In the genomic region with DNA sequence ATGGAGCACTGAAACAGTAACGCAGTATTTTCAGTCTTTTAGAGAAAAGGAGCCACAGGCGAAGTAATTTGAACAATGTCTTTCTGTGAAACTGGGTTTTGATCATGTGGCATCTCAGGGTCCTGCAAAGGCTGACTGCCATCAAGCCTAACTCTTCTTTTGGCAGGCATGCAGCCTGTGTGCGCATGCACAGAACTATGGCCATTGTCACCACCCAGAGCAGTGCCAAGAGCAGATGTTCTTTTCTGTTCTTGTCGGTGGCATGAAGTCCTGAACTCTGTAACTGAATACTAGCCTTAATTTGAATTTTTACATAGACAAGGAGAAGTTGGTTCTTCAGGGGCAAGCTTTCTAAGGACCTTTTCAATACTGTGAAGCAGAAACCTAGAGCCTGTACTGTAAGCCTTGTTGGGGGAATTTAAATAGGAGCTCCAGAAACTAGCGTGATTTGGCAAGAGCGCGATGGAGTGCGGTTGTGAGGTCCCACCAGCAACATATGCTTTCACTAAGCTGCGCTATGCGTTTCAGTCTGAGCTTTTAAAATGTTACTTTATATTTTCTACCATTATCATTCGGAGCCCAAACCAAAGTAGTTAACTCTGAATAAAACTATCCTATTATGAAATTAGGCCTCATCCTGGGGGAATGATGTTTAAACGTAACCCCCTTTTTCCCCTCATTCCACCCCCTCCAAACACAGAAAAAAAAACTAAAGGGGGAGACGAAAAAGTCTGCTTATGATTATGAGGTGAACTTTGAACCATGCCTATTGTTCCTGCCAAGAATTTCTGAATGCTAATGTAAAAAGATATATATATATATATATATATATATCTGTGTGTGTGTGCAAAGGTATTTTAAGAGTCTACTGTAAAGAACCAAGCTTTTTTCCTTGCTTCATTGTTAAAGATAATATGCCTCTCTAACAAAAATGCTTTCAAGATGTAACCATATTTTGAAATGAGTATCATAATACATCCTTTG, we compare ENCODE assay signal across 15 mouse cellular contexts.
DNase-seq lines count a peak whose midpoint lies in the region; ATAC-seq and TF ChIP-seq lines count a peak whose summit lies in the region.
"Had no signal": no experiment of that assay in that cellular context is flagged by ENCODE, and none has a peak within 500 bp of the region (broad histone marks: within the 10 kb centered on the region; RNA-seq: fewer than 3 reads in every experiment).

No protein-coding gene starts in this region.

- H3K9ac ChIP-seq in forebrain, embryonic 15.5 days (replicated peaks): no peak overlapping the region
- H3K9ac ChIP-seq in forebrain, embryonic 11.5 days (ENCODE audit: low read length): no peak overlapping the region
- H3K9ac ChIP-seq in midbrain, postnatal 0 days (replicated peaks; ENCODE audit: low read length, poor library complexity, severe bottlenecking): no peak overlapping the region
- no peak overlapping the region for H3K9ac ChIP-seq in forebrain, embryonic 16.5 days (replicated peaks; ENCODE audit: low read depth, low read length)
- no peak overlapping the region for H3K9ac ChIP-seq in limb, embryonic 15.5 days
- H3K9ac ChIP-seq: heart, embryonic 13.5 days; lung, embryonic 15.5 days had no signal

- no peak for TF ChIP-seq CTCF in midbrain, postnatal 0 days (IDR thresholded peaks at IDR 0.05)

- no peaks in the 10 kb centered on the region for H3K9me3 ChIP-seq in forebrain, embryonic 15.5 days
- no peaks in the 10 kb centered on the region for H3K9me3 ChIP-seq in forebrain, embryonic 11.5 days (ENCODE audit: control insufficient read depth, low read length)
- H3K9me3 ChIP-seq in midbrain, postnatal 0 days (ENCODE audit: low read length): no peaks in the 10 kb centered on the region
- H3K9me3 ChIP-seq in midbrain, embryonic 10.5 days (replicated peaks): no peaks in the 10 kb centered on the region
- no peaks in the 10 kb centered on the region for H3K9me3 ChIP-seq in forebrain, embryonic 16.5 days (ENCODE audit: control insufficient read depth, low read length)
- H3K9me3 ChIP-seq in limb, embryonic 15.5 days: no peaks in the 10 kb centered on the region
- H3K9me3 ChIP-seq: heart, embryonic 13.5 days; lung, embryonic 15.5 days had no signal

- no peaks in the 10 kb centered on the region for H3K36me3 ChIP-seq in forebrain, embryonic 15.5 days
- H3K36me3 ChIP-seq in forebrain, embryonic 11.5 days (ENCODE audit: control insufficient read depth, insufficient read depth, low read length): no peaks in the 10 kb centered on the region
- no peaks in the 10 kb centered on the region for H3K36me3 ChIP-seq in midbrain, postnatal 0 days (ENCODE audit: insufficient read depth, low read length)
- H3K36me3 ChIP-seq in midbrain, embryonic 10.5 days: no peaks in the 10 kb centered on the region
- H3K36me3 ChIP-seq in forebrain, embryonic 16.5 days (ENCODE audit: control insufficient read depth, insufficient read depth): no peaks in the 10 kb centered on the region
- no peaks in the 10 kb centered on the region for H3K36me3 ChIP-seq in limb, embryonic 15.5 days
- H3K36me3 ChIP-seq: heart, embryonic 13.5 days; lung, embryonic 15.5 days had no signal

- H3K27ac ChIP-seq in forebrain, embryonic 15.5 days (replicated peaks): 0 out of 2 replicates have a peak overlapping the region, but pooled peaks have one; percentile 1
- no peak overlapping the region for H3K27ac ChIP-seq in forebrain, embryonic 11.5 days (ENCODE audit: low read depth, low read length)
- no peak overlapping the region for H3K27ac ChIP-seq in midbrain, postnatal 0 days (ENCODE audit: low read depth, low read length)
- no peak overlapping the region for H3K27ac ChIP-seq in midbrain, embryonic 10.5 days (replicated peaks)
- H3K27ac ChIP-seq in forebrain, embryonic 16.5 days (ENCODE audit: low read length): 0 out of 2 replicates have a peak overlapping the region, but pooled peaks have one; percentile 10
- H3K27ac ChIP-seq in limb, embryonic 15.5 days: peak overlapping the region; percentile 84
- H3K27ac ChIP-seq: heart, embryonic 13.5 days; lung, embryonic 15.5 days had no signal

- no peak overlapping the region for H3K4me3 ChIP-seq in forebrain, embryonic 15.5 days
- H3K4me3 ChIP-seq in forebrain, embryonic 11.5 days (ENCODE audit: low read depth, low read length): no peak overlapping the region
- no peak overlapping the region for H3K4me3 ChIP-seq in midbrain, postnatal 0 days (ENCODE audit: low read depth, low read length)
- no peak overlapping the region for H3K4me3 ChIP-seq in midbrain, embryonic 10.5 days
- H3K4me3 ChIP-seq in forebrain, embryonic 16.5 days (replicated peaks; ENCODE audit: low read length): no peak overlapping the region
- H3K4me3 ChIP-seq in limb, embryonic 15.5 days: no peak overlapping the region
- H3K4me3 ChIP-seq: heart, embryonic 13.5 days; lung, embryonic 15.5 days had no signal

- WGBS in forebrain, embryonic 15.5 days: 50% methylated on average over 13 of the region's 13 CpGs
- WGBS in forebrain, embryonic 11.5 days: 87% methylated on average over 13 of the region's 13 CpGs
- WGBS in midbrain, postnatal 0 days: 75% methylated on average over 13 of the region's 13 CpGs
- WGBS in midbrain, embryonic 10.5 days: 90% methylated on average over 13 of the region's 13 CpGs
- 44% methylated on average over 13 of the region's 13 CpGs for WGBS in forebrain, embryonic 16.5 days
- WGBS in limb, embryonic 15.5 days: 40% methylated on average over 13 of the region's 13 CpGs

- H3K27me3 ChIP-seq in forebrain, embryonic 15.5 days: no peaks in the 10 kb centered on the region
- no peaks in the 10 kb centered on the region for H3K27me3 ChIP-seq in forebrain, embryonic 11.5 days (ENCODE audit: control insufficient read depth, insufficient read depth, low read length)
- no peaks in the 10 kb centered on the region for H3K27me3 ChIP-seq in midbrain, postnatal 0 days (ENCODE audit: insufficient read depth, low read length)
- H3K27me3 ChIP-seq in midbrain, embryonic 10.5 days (ENCODE audit: low read depth, poor library complexity, severe bottlenecking): no peaks in the 10 kb centered on the region
- H3K27me3 ChIP-seq in forebrain, embryonic 16.5 days (replicated peaks; ENCODE audit: control insufficient read depth, insufficient read depth, low read length): no peaks in the 10 kb centered on the region
- H3K27me3 ChIP-seq in limb, embryonic 15.5 days: no peaks in the 10 kb centered on the region
- H3K27me3 ChIP-seq: heart, embryonic 13.5 days; lung, embryonic 15.5 days had no signal

- no peak overlapping the region for H3K4me2 ChIP-seq in forebrain, embryonic 15.5 days (replicated peaks)
- H3K4me2 ChIP-seq in forebrain, embryonic 11.5 days (ENCODE audit: low read depth, low read length, severe bottlenecking): no peak overlapping the region
- H3K4me2 ChIP-seq in midbrain, postnatal 0 days (ENCODE audit: low read depth, low read length, poor library complexity, severe bottlenecking): no peak overlapping the region
- no peak overlapping the region for H3K4me2 ChIP-seq in forebrain, embryonic 16.5 days (ENCODE audit: low read length)
- H3K4me2 ChIP-seq in limb, embryonic 15.5 days: no peak overlapping the region
- H3K4me2 ChIP-seq: heart, embryonic 13.5 days; lung, embryonic 15.5 days had no signal

- no peak for DNase-seq in forebrain, embryonic 11.5 days (ENCODE audit: low spot score)
- DNase-seq in midbrain, postnatal 0 days (ENCODE audit: low spot score): peak; percentile 48
- no peak for DNase-seq in midbrain, embryonic 10.5 days (ENCODE audit: low spot score)
- DNase-seq in spleen, postnatal 10 days (ENCODE audit: low spot score in 2 of 2): no peak
- no peak for DNase-seq in testis, postnatal 14 days (ENCODE audit: low spot score)
- DNase-seq: B cell, adult 2 months; cerebellum, adult 11 months; heart, postnatal 4 days; kidney, adult 18-20 months; spleen, adult 18-20 months had no signal

- peak; percentile 67; the same call in 1 of the 2 replicates for ATAC-seq in forebrain, embryonic 15.5 days (replicated peaks)
- no peak for ATAC-seq in forebrain, embryonic 11.5 days (replicated peaks; ENCODE audit: low FRiP score)
- no peak for ATAC-seq in midbrain, postnatal 0 days (ENCODE audit: low FRiP score)
- ATAC-seq in forebrain, embryonic 16.5 days: peak; percentile 91
- peak; percentile 69; the same call in 1 of the 2 replicates for ATAC-seq in limb, embryonic 15.5 days (ENCODE audit: insufficient number of reproducible peaks, low FRiP score, low TSS enrichment, low read depth)

- peaks cover 9% of the 10 kb centered on the region for H3K4me1 ChIP-seq in forebrain, embryonic 15.5 days
- no peaks in the 10 kb centered on the region for H3K4me1 ChIP-seq in forebrain, embryonic 11.5 days (replicated peaks; ENCODE audit: control insufficient read depth, insufficient read depth, low read length)
- no peaks in the 10 kb centered on the region for H3K4me1 ChIP-seq in midbrain, postnatal 0 days (ENCODE audit: insufficient read depth, low read length)
- H3K4me1 ChIP-seq in midbrain, embryonic 10.5 days: peaks cover 5% of the 10 kb centered on the region; the same call in 1 of the 2 replicates
- peaks cover 8% of the 10 kb centered on the region; the same call in 1 of the 2 replicates for H3K4me1 ChIP-seq in forebrain, embryonic 16.5 days (replicated peaks; ENCODE audit: control insufficient read depth, insufficient read depth, low read length)
- H3K4me1 ChIP-seq in limb, embryonic 15.5 days: peaks cover 11% of the 10 kb centered on the region
- H3K4me1 ChIP-seq: lung, embryonic 15.5 days had no signal

Comparison
In these comparisons a context has a peak if more than half of its experiments do, and no peak if none do; other contexts are left out.
1. ATAC-seq: peak in forebrain, embryonic 15.5 days (single experiment), forebrain, embryonic 16.5 days (single experiment) and limb, embryonic 15.5 days (single experiment); none in forebrain, embryonic 11.5 days (single experiment) and midbrain, postnatal 0 days (single experiment).
2. H3K27ac ChIP-seq: peak in forebrain, embryonic 15.5 days (single experiment), forebrain, embryonic 16.5 days (single experiment) and limb, embryonic 15.5 days (single experiment); none in forebrain, embryonic 11.5 days (single experiment), midbrain, postnatal 0 days (single experiment) and midbrain, embryonic 10.5 days (single experiment).